Mouse (Mus musculus): ENCODE data around the gene Sar1b. TPM values are rescaled to one million over a fixed set of nuclear protein-coding genes. Genes with fewer than 3 reads are reported as not detected.

The Sar1b gene
- polyA plus RNA-seq, 1 experiment, result 61.7 TPM

DNA sequence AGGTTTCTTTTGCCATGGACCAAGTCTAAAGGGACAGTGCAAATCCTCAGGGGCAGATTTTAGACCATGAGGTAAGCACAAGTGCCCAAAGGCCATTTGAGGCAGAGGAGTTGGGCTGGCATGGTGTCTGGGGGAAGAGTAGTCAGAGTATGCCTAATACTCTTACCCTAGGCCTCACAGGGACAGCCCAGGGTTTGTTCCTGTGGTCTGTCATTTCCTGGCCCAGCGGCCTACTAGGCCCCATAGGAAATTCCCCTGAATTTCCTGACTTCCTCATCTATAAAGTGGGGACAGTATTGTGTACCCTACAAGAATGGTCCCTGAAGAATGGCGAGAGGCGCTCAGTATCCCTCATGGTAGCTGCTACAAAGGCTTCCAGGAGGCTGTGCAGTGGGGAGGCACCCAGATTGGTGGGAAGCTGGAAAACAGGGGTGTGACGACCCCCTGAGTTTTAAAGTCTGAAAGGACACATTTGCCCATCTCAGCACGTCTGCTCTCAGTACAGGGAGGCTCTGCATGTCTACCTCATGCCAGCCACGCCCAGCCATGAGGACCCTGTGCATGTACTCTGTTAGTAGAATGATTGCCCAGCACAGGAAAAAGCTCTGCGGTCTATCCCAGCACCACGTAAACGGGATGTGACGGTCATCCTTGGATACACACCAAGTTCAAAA, 70.0 kb downstream of the Sar1b start:
- TF ChIP-seq E2F4 (IDR thresholded peaks at IDR 0.05; ENCODE audit: insufficient read depth) (no peak), POLR2AphosphoS2 (IDR thresholded peaks at IDR 0.05; ENCODE audit: insufficient read length, low read depth) (no peak), TCF12 (IDR thresholded peaks at IDR 0.05; ENCODE audit: insufficient read depth, poor library complexity, severe bottlenecking) (no peak), POLR2A (IDR thresholded peaks at IDR 0.05; ENCODE audit: insufficient read length, low read depth) (no peak)
- H3K27me3 ChIP-seq (ENCODE audit: control insufficient read depth, insufficient read depth, insufficient read length), result no peaks in the 10 kb centered on the region
- H3K36me3 ChIP-seq (ENCODE audit: control insufficient read depth, insufficient read depth), result no peaks in the 10 kb centered on the region
- H3ac ChIP-seq (ENCODE audit: control insufficient read depth, insufficient read length), result no peak overlapping the region
- H3K4me2 ChIP-seq (ENCODE audit: low read depth), result no peak overlapping the region
- no peaks in the 10 kb centered on the region for H3K79me2 ChIP-seq (ENCODE audit: control insufficient read depth, insufficient read depth)
- H3K4me3 ChIP-seq, result no peak overlapping the region

GRCm38 (mm10) chr11:51834067-51834411, 70.6 kb downstream of the Sar1b start:
- TF ChIP-seq MAX (IDR thresholded peaks at IDR 0.05; ENCODE audit: low read depth) (no peak), MYOD1 (IDR thresholded peaks at IDR 0.05; ENCODE audit: control insufficient read depth in 1 of 3, insufficient read length in 2 of 3, low read depth in 2 of 3) (no peak), POLR2A (IDR thresholded peaks at IDR 0.05; ENCODE audit: insufficient read length, low read depth) (no peak), POLR2AphosphoS2 (IDR thresholded peaks at IDR 0.05; ENCODE audit: insufficient read length, low read depth) (no peak), TCF12 (IDR thresholded peaks at IDR 0.05; ENCODE audit: insufficient read depth, poor library complexity, severe bottlenecking) (no peak), REST (IDR thresholded peaks at IDR 0.05; ENCODE audit: insufficient read depth, insufficient read length) (no peak)
- no peak overlapping the region for H3ac ChIP-seq (ENCODE audit: control insufficient read depth, insufficient read length)
- no peaks in the 10 kb centered on the region for H3K79me2 ChIP-seq (ENCODE audit: control insufficient read depth, insufficient read depth)
- no peaks in the 10 kb centered on the region for H3K27me3 ChIP-seq (ENCODE audit: control insufficient read depth, insufficient read depth, insufficient read length)
- H3K4me2 ChIP-seq (ENCODE audit: low read depth), result no peak overlapping the region
- H3K4me3 ChIP-seq, result no peak overlapping the region
- H3K36me3 ChIP-seq (ENCODE audit: control insufficient read depth, insufficient read depth), result no peaks in the 10 kb centered on the region

DNA sequence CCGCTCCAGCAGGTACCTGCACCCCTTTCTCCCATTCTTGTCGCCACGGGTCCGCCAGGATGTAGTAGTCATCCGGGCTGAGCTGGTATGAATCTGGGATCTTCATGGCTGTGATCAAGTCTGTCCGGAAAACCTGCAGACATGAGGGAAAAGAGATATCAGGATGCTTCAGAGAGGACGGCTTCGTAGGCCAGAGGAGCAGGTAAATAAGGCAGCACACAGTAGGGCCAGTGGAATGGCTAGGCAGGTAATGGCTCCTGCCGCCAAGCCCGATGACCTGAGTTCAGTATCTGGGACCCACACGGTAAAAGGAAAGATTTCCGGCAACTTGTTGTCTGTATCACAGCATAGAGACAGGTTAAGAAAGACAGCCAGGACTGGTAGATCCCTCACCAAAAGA, 72.1 kb downstream of the Sar1b start:
- no peaks in the 10 kb centered on the region for H3K27me3 ChIP-seq (ENCODE audit: control insufficient read depth, insufficient read depth, insufficient read length)
- no peaks in the 10 kb centered on the region for H3K79me2 ChIP-seq (ENCODE audit: control insufficient read depth, insufficient read depth)
- no peak overlapping the region for H3K4me2 ChIP-seq (ENCODE audit: low read depth)
- no peak overlapping the region for H3K4me3 ChIP-seq
- TF ChIP-seq TCF12 (IDR thresholded peaks at IDR 0.05; ENCODE audit: insufficient read depth, poor library complexity, severe bottlenecking) (no peak), REST (IDR thresholded peaks at IDR 0.05; ENCODE audit: insufficient read depth, insufficient read length) (no peak), MAX (IDR thresholded peaks at IDR 0.05; ENCODE audit: low read depth) (no peak), USF1 (IDR thresholded peaks at IDR 0.05; ENCODE audit: low read depth) (no peak), SRF (IDR thresholded peaks at IDR 0.05; ENCODE audit: control insufficient read depth, insufficient read length, low read depth) (no peak), POLR2AphosphoS2 (IDR thresholded peaks at IDR 0.05; ENCODE audit: insufficient read length, low read depth) (no peak), E2F4 (IDR thresholded peaks at IDR 0.05; ENCODE audit: insufficient read depth) (no peak), CEBPB (IDR thresholded peaks at IDR 0.05; ENCODE audit: insufficient read depth, poor library complexity, severe bottlenecking) (no peak), POLR2A (IDR thresholded peaks at IDR 0.05; ENCODE audit: insufficient read length, low read depth) (no peak), TCF3 (IDR thresholded peaks at IDR 0.05; ENCODE audit: insufficient read length, low read depth) (no peak), MYOD1 (IDR thresholded peaks at IDR 0.05; ENCODE audit: control insufficient read depth in 1 of 3, insufficient read length in 2 of 3, low read depth in 2 of 3) (no peak), MYOG (IDR thresholded peaks at IDR 0.05; ENCODE audit: control insufficient read depth in 1 of 3, insufficient read depth in 1 of 3, insufficient read length in 2 of 3, low read depth in 2 of 3) (no peak)
- no peaks in the 10 kb centered on the region for H3K36me3 ChIP-seq (ENCODE audit: control insufficient read depth, insufficient read depth)
- no peak overlapping the region for H3ac ChIP-seq (ENCODE audit: control insufficient read depth, insufficient read length)

GRCm38 (mm10) chr11:51836506-51836905, 73.0 kb downstream of the Sar1b start:
- H3K27me3 ChIP-seq (ENCODE audit: control insufficient read depth, insufficient read depth, insufficient read length), result no peaks in the 10 kb centered on the region
- no peak overlapping the region for H3K4me3 ChIP-seq
- no peaks in the 10 kb centered on the region for H3K36me3 ChIP-seq (ENCODE audit: control insufficient read depth, insufficient read depth)
- H3ac ChIP-seq (ENCODE audit: control insufficient read depth, insufficient read length), result no peak overlapping the region
- TF ChIP-seq MYOD1 (IDR thresholded peaks at IDR 0.05; ENCODE audit: control insufficient read depth in 1 of 3, insufficient read length in 2 of 3, low read depth in 2 of 3) (no peak), REST (IDR thresholded peaks at IDR 0.05; ENCODE audit: insufficient read depth, insufficient read length) (no peak), MYOG (IDR thresholded peaks at IDR 0.05; ENCODE audit: control insufficient read depth in 1 of 3, insufficient read depth in 1 of 3, insufficient read length in 2 of 3, low read depth in 2 of 3) (no peak), E2F4 (IDR thresholded peaks at IDR 0.05; ENCODE audit: insufficient read depth) (no peak), CEBPB (IDR thresholded peaks at IDR 0.05; ENCODE audit: insufficient read depth, poor library complexity, severe bottlenecking) (no peak), MAX (IDR thresholded peaks at IDR 0.05; ENCODE audit: low read depth) (no peak), POLR2AphosphoS2 (IDR thresholded peaks at IDR 0.05; ENCODE audit: insufficient read length, low read depth) (no peak), SRF (IDR thresholded peaks at IDR 0.05; ENCODE audit: control insufficient read depth, insufficient read length, low read depth) (no peak), TCF3 (IDR thresholded peaks at IDR 0.05; ENCODE audit: insufficient read length, low read depth) (no peak), USF1 (IDR thresholded peaks at IDR 0.05; ENCODE audit: low read depth) (no peak), TCF12 (IDR thresholded peaks at IDR 0.05; ENCODE audit: insufficient read depth, poor library complexity, severe bottlenecking) (no peak), POLR2A (IDR thresholded peaks at IDR 0.05; ENCODE audit: insufficient read length, low read depth) (no peak)
- H3K79me2 ChIP-seq (ENCODE audit: control insufficient read depth, insufficient read depth), result no peaks in the 10 kb centered on the region
- no peak overlapping the region for H3K4me2 ChIP-seq (ENCODE audit: low read depth)
